Mouse (Mus musculus) CH12.LX (cell line): Measurements from ENCODE around the gene Fbxl18. TPM values are rescaled to one million over a fixed set of nuclear protein-coding genes. Genes with fewer than 3 reads are reported as not detected.
A peak's percentile ranks its signal among the peaks of the same experiment; 100 is the strongest.

Source experiments
- DNase-seq: peaks from one replicate; pipeline ENCODE4 v3.0.0-alpha.2; 2013; ENCODE audit errors: extremely low read depth
- H3K27ac ChIP-seq: 2 replicates; pipeline ENCODE4 v1.5.1; 2012; ENCODE audit warnings: low read depth, mild to moderate bottlenecking, control low read depth, moderate library complexity; ENCODE audit not compliant: insufficient read depth
- H3K27me3 ChIP-seq: replicated peaks from 2 replicates; pipeline ENCODE3; 2012; ENCODE audit warnings: inconsistent platforms
- H3K36me3 ChIP-seq, 2 experiments: replicated peaks in 1 of 2; 2 replicates each; pipeline versions ENCODE3 to v1.6.1; 2012; ENCODE audit warnings: inconsistent platforms in 1 of 2, low read length in 1 of 2, mild to moderate bottlenecking in 1 of 2, mixed read lengths in 1 of 2, moderate library complexity in 1 of 2; ENCODE audit not compliant: control insufficient read depth in 1 of 2, insufficient read depth in 1 of 2
- H3K4me1 ChIP-seq, 2 experiments: 2 replicates each; pipeline ENCODE4 v1.6.1; 2012; ENCODE audit warnings: inconsistent platforms in 1 of 2, moderate library complexity in 1 of 2; ENCODE audit not compliant: insufficient read depth in 2 of 2, control insufficient read depth in 1 of 2
- H3K4me2 ChIP-seq: 2 replicates; pipeline ENCODE4 v1.6.1; 2012; ENCODE audit warnings: low read depth, mild to moderate bottlenecking, control low read depth; ENCODE audit not compliant: poor library complexity, insufficient read depth, severe bottlenecking
- H3K4me3 ChIP-seq, 3 experiments: fragments of 150-350 bp in 1 of 3; sonication (generic) in 1 of 3; replicated peaks in 1 of 3; 2 replicates each; pipeline versions ENCODE3 to v1.5.1; 2011 to 2012; ENCODE audit warnings: low read depth in 2 of 3, low read length in 2 of 3, mild to moderate bottlenecking in 2 of 3, moderate library complexity in 2 of 3, control low read depth in 1 of 3, improper control_type of control experiment in 1 of 3, inconsistent platforms in 1 of 3, mixed read lengths in 1 of 3; ENCODE audit not compliant: poor library complexity in 1 of 3
- H3K79me2 ChIP-seq: replicated peaks from 2 replicates; pipeline ENCODE4 v1.6.1; 2012; ENCODE audit warnings: mild to moderate bottlenecking, moderate library complexity; ENCODE audit not compliant: control insufficient read depth, poor library complexity, insufficient read depth, severe bottlenecking; ENCODE audit errors: extremely low read depth
- H3K9ac ChIP-seq: 2 replicates; pipeline ENCODE4 v1.6.1; 2012; ENCODE audit warnings: low read depth, mild to moderate bottlenecking, control low read depth, moderate library complexity; ENCODE audit not compliant: insufficient read depth
- H3K9me3 ChIP-seq: replicated peaks from 2 replicates; pipeline ENCODE3; 2012; ENCODE audit warnings: low read length, inconsistent platforms, mixed read lengths
- BHLHE40 ChIP-seq: IDR thresholded peaks from 2 replicates; pipeline ENCODE4 v1.6.1; 2011; ENCODE audit warnings: mild to moderate bottlenecking, low read depth, low read length, improper control_type of control experiment
- CHD1 ChIP-seq: IDR thresholded peaks from 2 replicates; pipeline ENCODE4 v1.6.1; 2012; ENCODE audit warnings: low read depth, low read length, improper control_type of control experiment, inconsistent platforms
- CTCF ChIP-seq, 2 experiments: IDR thresholded peaks in 1 of 2; conservative IDR thresholded peaks in 1 of 2; 2 replicates each; pipeline ENCODE4 v1.5.1; 2011 to 2012; ENCODE audit warnings: low read depth in 2 of 2, low read length in 2 of 2, improper control_type of control experiment in 1 of 2, inconsistent platforms in 1 of 2, mild to moderate bottlenecking in 1 of 2, moderate library complexity in 1 of 2
- ELF1 ChIP-seq: IDR thresholded peaks from 2 replicates; pipeline ENCODE4 v1.6.1; 2014; ENCODE audit warnings: low read depth, mild to moderate bottlenecking, inconsistent platforms, low read length, improper control_type of control experiment
- EP300 ChIP-seq: IDR thresholded peaks from 2 replicates; pipeline ENCODE4 v1.6.1; 2011; ENCODE audit warnings: low read length, improper control_type of control experiment
- ETS1 ChIP-seq: conservative IDR thresholded peaks from 2 replicates; pipeline ENCODE4 v1.6.1; 2012; ENCODE audit warnings: low read depth, mild to moderate bottlenecking, inconsistent platforms, low read length, improper control_type of control experiment, moderate library complexity
- GABPA ChIP-seq: IDR thresholded peaks from 2 replicates; pipeline ENCODE4 v1.6.1; 2012; ENCODE audit warnings: low read depth, low read length, improper control_type of control experiment, inconsistent platforms; ENCODE audit not compliant: insufficient replicate concordance
- IRF4 ChIP-seq: IDR thresholded peaks from 2 replicates; pipeline ENCODE4 v1.6.1; 2014; ENCODE audit warnings: low read depth, mild to moderate bottlenecking, inconsistent platforms, low read length, improper control_type of control experiment
- MAX ChIP-seq: IDR thresholded peaks from 2 replicates; pipeline ENCODE4 v1.6.1; 2011; ENCODE audit warnings: low read length, improper control_type of control experiment
- MAZ ChIP-seq: IDR thresholded peaks from 2 replicates; pipeline ENCODE4 v1.6.1; 2012; ENCODE audit warnings: low read depth, mild to moderate bottlenecking, inconsistent platforms, low read length, improper control_type of control experiment, moderate library complexity
- NELFE ChIP-seq: IDR thresholded peaks from 2 replicates; pipeline ENCODE4 v1.6.1; 2011; ENCODE audit warnings: low read depth, low read length, improper control_type of control experiment
- NRF1 ChIP-seq: IDR thresholded peaks from 2 replicates; pipeline ENCODE4 v1.6.1; 2014; ENCODE audit warnings: low read depth, mild to moderate bottlenecking, inconsistent platforms, low read length, improper control_type of control experiment, moderate library complexity
- PAX5 ChIP-seq: IDR thresholded peaks from 2 replicates; pipeline ENCODE4 v1.6.1; 2012; ENCODE audit warnings: low read length, inconsistent platforms, mixed read lengths
- SMC3 ChIP-seq: IDR thresholded peaks from 2 replicates; pipeline ENCODE4 v1.6.1; 2011; ENCODE audit warnings: low read depth, low read length, improper control_type of control experiment
- USF1 ChIP-seq: IDR thresholded peaks from 2 replicates; pipeline ENCODE4 v1.6.1; 2014; ENCODE audit warnings: low read depth, mild to moderate bottlenecking, inconsistent platforms, low read length, improper control_type of control experiment
- USF2 ChIP-seq: conservative IDR thresholded peaks from 2 replicates; pipeline ENCODE4 v1.6.1; 2011; ENCODE audit warnings: low read depth, low read length, improper control_type of control experiment
- ZC3H11A ChIP-seq: IDR thresholded peaks from 2 replicates; pipeline ENCODE4 v1.6.1; 2012; ENCODE audit warnings: low read depth, mild to moderate bottlenecking, inconsistent platforms, low read length, improper control_type of control experiment
- ZKSCAN1 ChIP-seq: IDR thresholded peaks from 2 replicates; pipeline ENCODE4 v1.6.1; 2012; ENCODE audit warnings: low read depth, inconsistent platforms, low read length, improper control_type of control experiment, borderline replicate concordance
- ZMIZ1 ChIP-seq: IDR thresholded peaks from 2 replicates; pipeline ENCODE4 v1.6.1; 2012; ENCODE audit warnings: low read depth, mild to moderate bottlenecking, inconsistent platforms, low read length, improper control_type of control experiment
- ZNF384 ChIP-seq: IDR thresholded peaks from 2 replicates; pipeline ENCODE4 v1.6.1; 2012; ENCODE audit warnings: low read depth, low read length, improper control_type of control experiment, inconsistent platforms
- dilution Hi-C: fragments of 300-500 bp; cut with MboI; formaldehyde crosslinking; loops from 2 replicates; pipeline ENCODE4 v1.14.3; 2020; ENCODE audit warnings: low sequenced_read_pairs; ENCODE audit not compliant: extremely low pct_unique_long_range_greater_than_20kb, extremely low pct_ligation_motif_present
- in situ Hi-C: fragments of 300-500 bp; cut with MboI; formaldehyde crosslinking; loops from 3 replicates; pipeline ENCODE4 v1.14.3; 2019; ENCODE audit warnings: low sequenced_read_pairs, low pct_ligation_motif_present, low pct_unique_long_range_greater_than_20kb, mixed read lengths
- polyA plus RNA-seq: library from polyadenylated mRNA; unstranded; fragments of >175 nt; gene quantifications from 2 replicates; pipeline ENCODE4 v1.2.1, GENCODE M21; 2012; ENCODE audit warnings: low read depth; ENCODE audit not compliant: insufficient read length
- total RNA-seq, 2 experiments: library from RNA; depleted of rRNA; stranded (reverse); fragments of 300-350 nt in 1 of 2; fragments of >200 nt in 1 of 2; gene quantifications; 2 replicates each; pipeline ENCODE4 v1.2.3; 2012 to 2014

Fbxl18 gene
- total and polyA plus RNA-seq, 3 experiments: 3.7 to 6.4 (median 5.5) TPM

- DNase-seq: no peak
- TF ChIP-seq IRF4 (peak; percentile 48; the same call in 1 of the 2 replicates), EP300 (no peak), SMC3 (no peak), ZMIZ1 (no peak), ETS1 (no peak)
- no peak overlapping the region for H3K4me3 ChIP-seq
- no peaks in the 10 kb centered on the region for H3K27me3 ChIP-seq
- in situ Hi-C loops: no loop called here
- no peak overlapping the region for H3K9ac ChIP-seq
- peak overlapping the region; percentile 59; the same call in 1 of the 2 replicates for H3K27ac ChIP-seq
- H3K79me2 ChIP-seq: no peaks in the 10 kb centered on the region
- H3K36me3 ChIP-seq: no peaks in the 10 kb centered on the region
- no peaks in the 10 kb centered on the region for H3K9me3 ChIP-seq
- H3K4me1 ChIP-seq: peaks cover 36 to 63% of the 10 kb centered on the region in 2 experiments
- dilution Hi-C loops: no loop called here
- H3K4me2 ChIP-seq: no peak overlapping the region
Observed at GRCm38 (mm10) chr5:142912739-142913138, 17.5 kb upstream of the Fbxl18 start.

- dilution Hi-C loops (no loop called here), in situ Hi-C loops (no loop called here)
- Histone ChIP-seq H3K27me3 (no peaks in the 10 kb centered on the region), H3K36me3 (no peaks in the 10 kb centered on the region), H3K9ac (no peak overlapping the region), H3K4me1 (peaks cover 38 to 67% of the 10 kb centered on the region in 2 experiments), H3K79me2 (0 out of 2 replicates have a peak, but pooled peaks cover 2% of the 10 kb centered on the region), H3K27ac (peak overlapping the region; percentile 59), H3K9me3 (no peaks in the 10 kb centered on the region), H3K4me3 (no peak overlapping the region), H3K4me2 (peak overlapping the region; percentile 91; the same call in 1 of the 2 replicates)
- no peak for DNase-seq
- TF ChIP-seq ZMIZ1 (no peak), MAX (0 out of 2 replicates have a peak, but pooled peaks have one; percentile 16)
Observed at GRCm38 (mm10) chr5:142912320-142912719, 17.1 kb upstream of the Fbxl18 start.

- Histone ChIP-seq H3K79me2 (peaks cover 7% of the 10 kb centered on the region; the same call in 1 of the 2 replicates), H3K27ac (peak overlapping the region; percentile 79), H3K36me3 (no peaks in the 10 kb centered on the region), H3K4me3 (no peak overlapping the region), H3K4me1 (peaks cover 38 to 65% of the 10 kb centered on the region in 2 experiments), H3K9me3 (no peaks in the 10 kb centered on the region), H3K27me3 (no peaks in the 10 kb centered on the region), H3K9ac (peak overlapping the region; percentile 34; the same call in 1 of the 2 replicates), H3K4me2 (peak overlapping the region; percentile 91)
- in situ Hi-C loops (no loop called here), dilution Hi-C loops (no loop called here)
- no peak for DNase-seq
- TF ChIP-seq ETS1 (no peak), IRF4 (peak; percentile 64), ELF1 (no peak; the same call in 1 of the 2 replicates), MAX (no peak), GABPA (no peak), USF1 (no peak), CTCF (conservative IDR thresholded peaks at IDR 0.05 in 1 of 2, IDR thresholded peaks at IDR 0.05 in 1 of 2; ENCODE audit: low read depth in 2 of 2, low read length in 2 of 2) (no peak), ZC3H11A (no peak), MAZ (peak; percentile 70), PAX5 (no peak), USF2 (no peak), BHLHE40 (no peak), CHD1 (no peak), ZNF384 (no peak), NRF1 (no peak), ZKSCAN1 (no peak), NELFE (no peak)
Observed at GRCm38 (mm10) chr5:142911629-142912028, 16.4 kb upstream of the Fbxl18 start.
